Mouse (Mus musculus) sigmoid colon, adult 10 weeks (tissue): ENCODE measurements around the gene Arhgap9. TPM values are rescaled to one million over a fixed set of nuclear protein-coding genes. Genes with fewer than 3 reads are reported as not detected.

ENCODE experiments used
- polyA plus RNA-seq: library from polyadenylated mRNA; stranded (reverse); fragments of 350-450 nt; fragmentation: Illumina TruSeq; extraction: RNeasy Lipid Tissue Mini Kit (QIAGEN cat#74804); gene quantifications from one replicate; pipeline ENCODE4 v1.2.3, GENCODE M21; 2014; ENCODE audit warnings: low read depth, low replicate concordance

Gene Arhgap9
- polyA plus RNA-seq = 0.41 TPM

GRCm38 (mm10) chr10:127321621-127322020 lies at the start of gene Arhgap9:
Gene Arhgap9 (plus strand): TSS chr10:127321964.

GRCm38 (mm10) chr10:127288800-127289572 lies 32.8 kb upstream of the Arhgap9 start, which contains the start of gene Mbd6:
Gene Mbd6 (minus strand): TSS chr10:127289018.

GRCm38 (mm10) chr10:127311476-127312355 lies 10.0 kb upstream of the Arhgap9 start, which contains the start of gene Mars:
Gene Mars (minus strand): TSS chr10:127311786.

GRCm38 (mm10) chr10:127341891-127342639 lies 20.3 kb downstream of the Arhgap9 start, which contains the start of gene Gli1:
Gene Gli1 (minus strand): TSS chr10:127341974.

GRCm38 (mm10) chr10:127353909-127354895 lies 32.4 kb downstream of the Arhgap9 start, which contains the start of gene Inhbe:
Gene Inhbe (minus strand): TSS chr10:127354411.

GRCm38 (mm10) chr10:127369834-127370820 lies 48.4 kb downstream of the Arhgap9 start, which contains the start of gene Inhbc:
Gene Inhbc (minus strand): TSS chr10:127370431.

Other genes starting within 250 kb of the Arhgap9 start
- gene Agap2, start 246.7 kb upstream of the Arhgap9 start, polyA plus RNA-seq = 0.25 TPM
- gene Os9, start 200.8 kb upstream of the Arhgap9 start, polyA plus RNA-seq = 10.3 TPM
- gene B4galnt1, start 156.7 kb upstream of the Arhgap9 start, polyA plus RNA-seq = 3.1 TPM
- not detected for gene Slc26a10, start 141.3 kb upstream of the Arhgap9 start, polyA plus RNA-seq
- 8.2 TPM for gene Arhgef25, start 131.9 kb upstream of the Arhgap9 start, polyA plus RNA-seq
- gene Dtx3, start 126.2 kb upstream of the Arhgap9 start, polyA plus RNA-seq = 3.4 TPM
- 23.3 TPM for gene Pip4k2c, start 110.4 kb upstream of the Arhgap9 start, polyA plus RNA-seq
- 2.3 TPM for gene Kif5a, start 58.6 kb upstream of the Arhgap9 start, polyA plus RNA-seq
- 26.7 TPM for gene Dctn2, start 55.6 kb upstream of the Arhgap9 start, polyA plus RNA-seq
- gene Mbd6, start 32.9 kb upstream of the Arhgap9 start, polyA plus RNA-seq = 3.3 TPM
- 5.4 TPM for gene Mars, start 10.2 kb upstream of the Arhgap9 start, polyA plus RNA-seq
- gene Gli1, start 20.0 kb downstream of the Arhgap9 start, polyA plus RNA-seq = 0.38 TPM
- gene Inhbe, start 32.4 kb downstream of the Arhgap9 start, polyA plus RNA-seq = not detected
- gene Inhbc, start 48.5 kb downstream of the Arhgap9 start, polyA plus RNA-seq = not detected
- gene R3hdm2, start 58.4 kb downstream of the Arhgap9 start, polyA plus RNA-seq = 192 TPM
- gene Stac3, start 179.7 kb downstream of the Arhgap9 start, polyA plus RNA-seq = not detected
- gene Ndufa4l2, start 193.0 kb downstream of the Arhgap9 start, polyA plus RNA-seq = not detected
- gene Shmt2, start 200.5 kb downstream of the Arhgap9 start, polyA plus RNA-seq = 0.91 TPM
- not detected for gene Nxph4, start 212.6 kb downstream of the Arhgap9 start, polyA plus RNA-seq